Mouse (Mus musculus): ENCODE results near the gene Dpp6. TPM values are rescaled to one million over a fixed set of nuclear protein-coding genes. Genes with fewer than 3 reads are reported as not detected.

Dpp6 gene
- total and polyA plus RNA-seq, 3 experiments, result not detected

DNA sequence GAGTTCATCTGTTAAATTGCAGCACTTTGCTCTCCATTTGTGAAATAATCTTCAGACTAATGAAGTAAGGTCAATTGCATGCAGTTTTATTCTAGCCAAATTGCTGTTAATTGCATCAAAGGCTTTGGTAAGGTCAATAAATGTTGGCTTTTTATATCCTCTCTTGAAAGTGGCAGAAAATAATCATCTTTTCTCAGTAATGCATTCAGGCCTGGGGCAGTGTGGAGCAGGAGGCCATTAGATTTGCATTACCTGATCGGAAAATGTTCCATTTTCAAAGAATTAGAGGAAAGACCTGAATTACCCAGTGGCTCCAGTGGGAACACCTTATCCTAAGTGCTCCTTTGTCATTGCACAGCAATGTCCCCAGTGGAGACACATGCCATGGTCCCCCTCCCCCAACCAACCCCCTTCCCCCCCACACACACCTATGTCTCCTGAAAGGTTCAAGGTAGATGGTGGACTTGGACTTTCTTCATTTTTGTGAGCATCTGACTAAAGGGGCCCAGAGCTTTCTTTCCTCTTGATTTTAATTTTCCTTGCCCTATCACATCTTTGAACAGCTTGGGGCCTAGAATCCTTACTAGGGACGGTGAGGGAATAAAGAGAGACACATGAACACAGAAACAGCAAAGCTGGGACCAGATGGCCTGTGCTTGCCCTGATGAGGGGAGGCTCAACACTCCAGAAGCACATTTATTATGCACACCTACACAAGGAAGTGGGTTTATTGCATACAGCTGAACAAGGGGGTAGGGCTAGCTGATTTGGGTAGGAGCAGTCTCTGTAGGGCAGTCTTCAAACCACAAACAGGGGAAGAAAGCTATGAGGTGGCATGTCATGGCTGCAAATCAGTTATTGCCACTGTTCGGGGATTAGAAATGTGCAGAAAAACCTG is 506.1 kb downstream of the Dpp6 start:
- no peak for DNase-seq (ENCODE audit: low read depth, low spot score)
- Histone ChIP-seq H3K4me1 (ENCODE audit: control insufficient read depth in 1 of 2, insufficient read depth in 2 of 2, low read length in 2 of 2) (no peaks in the 10 kb centered on the region), H3K27me3 (ENCODE audit: control insufficient read depth in 1 of 2, insufficient read depth in 2 of 2, low read length in 2 of 2) (no peaks in the 10 kb centered on the region), H3K4me3 (ENCODE audit: control insufficient read depth in 1 of 2, insufficient read depth in 1 of 2, low read depth in 2 of 2, low read length in 2 of 2) (no peak overlapping the region), H3K36me3 (ENCODE audit: control insufficient read depth in 1 of 2, insufficient read depth in 2 of 2, low read length in 2 of 2) (no peaks in the 10 kb centered on the region), H3K9me3 (replicated peaks; ENCODE audit: insufficient read depth, low read length) (peaks cover 1% of the 10 kb centered on the region; the same call in 1 of the 2 replicates), H3K9ac (ENCODE audit: control insufficient read depth, low read depth, low read length, poor library complexity, severe bottlenecking) (no peak overlapping the region), H3K27ac (ENCODE audit: control insufficient read depth, low read depth, low read length) (no peak overlapping the region), H3K79me2 (ENCODE audit: control insufficient read depth, insufficient read depth, low read length, poor library complexity) (no peaks in the 10 kb centered on the region)
- TF ChIP-seq UBTF (IDR thresholded peaks at IDR 0.05; ENCODE audit: borderline replicate concordance, insufficient read depth, low read depth, low read length), result no peak
- TF ChIP-seq KAT2A (conservative IDR thresholded peaks at IDR 0.05; ENCODE audit: low read depth, low read length), result no peak
- TF ChIP-seq MAFK (IDR thresholded peaks at IDR 0.05; ENCODE audit: borderline replicate concordance, low read depth, low read length), result no peak
- TF ChIP-seq CHD1 (IDR thresholded peaks at IDR 0.05; ENCODE audit: low read depth, low read length), result no peak
- TF ChIP-seq GABPA (IDR thresholded peaks at IDR 0.05; ENCODE audit: low read depth, low read length), result no peak
- no peak for TF ChIP-seq MAX (IDR thresholded peaks at IDR 0.05; ENCODE audit: low read length)
- no peak for TF ChIP-seq POLR2AphosphoS2 (IDR thresholded peaks at IDR 0.05; ENCODE audit: low read length)
- TF ChIP-seq JUND (IDR thresholded peaks at IDR 0.05; ENCODE audit: low read depth, low read length), result no peak
- no peak for TF ChIP-seq ZMIZ1 (IDR thresholded peaks at IDR 0.05; ENCODE audit: low read depth, low read length)
- TF ChIP-seq GATA1 (IDR thresholded peaks at IDR 0.05; ENCODE audit: low read depth, low read length), result no peak
- no peak for TF ChIP-seq USF1 (IDR thresholded peaks at IDR 0.05; ENCODE audit: low read depth, low read length)
- TF ChIP-seq ETS1 (IDR thresholded peaks at IDR 0.05; ENCODE audit: low read depth, low read length), result no peak
- TF ChIP-seq NRF1 (IDR thresholded peaks at IDR 0.05; ENCODE audit: insufficient read depth, low read depth, low read length, poor library complexity, severe bottlenecking), result no peak
- TF ChIP-seq POLR2A (IDR thresholded peaks at IDR 0.05; ENCODE audit: control insufficient read depth in 1 of 2, insufficient read depth in 1 of 2, low read depth in 1 of 2, low read length in 2 of 2, poor library complexity in 1 of 2), result no peak
- TF ChIP-seq BHLHE40 (IDR thresholded peaks at IDR 0.05; ENCODE audit: borderline replicate concordance, low read depth, low read length), result no peak
- no peak for TF ChIP-seq SIN3A (IDR thresholded peaks at IDR 0.05; ENCODE audit: low read length)

GRCm38 (mm10) chr5:27324346-27324928 is 507.4 kb downstream of the Dpp6 start:
- DNase-seq (ENCODE audit: low read depth, low spot score), result no peak
- H3K4me3 ChIP-seq (ENCODE audit: control insufficient read depth in 1 of 2, insufficient read depth in 1 of 2, low read depth in 2 of 2, low read length in 2 of 2), result no peak overlapping the region
- no peaks in the 10 kb centered on the region for H3K4me1 ChIP-seq (ENCODE audit: control insufficient read depth in 1 of 2, insufficient read depth in 2 of 2, low read length in 2 of 2)
- peaks cover 2% of the 10 kb centered on the region; the same call in 1 of the 2 replicates for H3K9me3 ChIP-seq (replicated peaks; ENCODE audit: insufficient read depth, low read length)
- H3K9ac ChIP-seq (ENCODE audit: control insufficient read depth, low read depth, low read length, poor library complexity, severe bottlenecking), result no peak overlapping the region
- H3K27me3 ChIP-seq (ENCODE audit: control insufficient read depth in 1 of 2, insufficient read depth in 2 of 2, low read length in 2 of 2), result no peaks in the 10 kb centered on the region
- no peaks in the 10 kb centered on the region for H3K79me2 ChIP-seq (ENCODE audit: control insufficient read depth, insufficient read depth, low read length, poor library complexity)
- TF ChIP-seq UBTF (IDR thresholded peaks at IDR 0.05; ENCODE audit: borderline replicate concordance, insufficient read depth, low read depth, low read length), result no peak
- no peak for TF ChIP-seq HCFC1 (IDR thresholded peaks at IDR 0.05; ENCODE audit: low read depth, low read length)
- no peak for TF ChIP-seq ZC3H11A (IDR thresholded peaks at IDR 0.05; ENCODE audit: low read depth, low read length)
- TF ChIP-seq BHLHE40 (IDR thresholded peaks at IDR 0.05; ENCODE audit: borderline replicate concordance, low read depth, low read length), result no peak
- no peak for TF ChIP-seq SIN3A (IDR thresholded peaks at IDR 0.05; ENCODE audit: low read length)
- no peak for TF ChIP-seq ZKSCAN1 (IDR thresholded peaks at IDR 0.05; ENCODE audit: low read depth, low read length)
- no peak for TF ChIP-seq ELF1 (IDR thresholded peaks at IDR 0.05; ENCODE audit: low read depth, low read length)
- TF ChIP-seq JUND (IDR thresholded peaks at IDR 0.05; ENCODE audit: low read depth, low read length), result no peak
- TF ChIP-seq MYC (IDR thresholded peaks at IDR 0.05; ENCODE audit: low read depth, low read length), result no peak
- TF ChIP-seq GATA1 (IDR thresholded peaks at IDR 0.05; ENCODE audit: low read depth, low read length), result no peak
- no peak for TF ChIP-seq TAL1 (IDR thresholded peaks at IDR 0.05; ENCODE audit: low read length)
- TF ChIP-seq MEF2A (IDR thresholded peaks at IDR 0.05; ENCODE audit: extremely low read depth, insufficient replicate concordance, low read depth, low read length, poor library complexity, severe bottlenecking), result no peak
- no peak for TF ChIP-seq KAT2A (conservative IDR thresholded peaks at IDR 0.05; ENCODE audit: low read depth, low read length)
- TF ChIP-seq USF2 (IDR thresholded peaks at IDR 0.05; ENCODE audit: borderline replicate concordance in 1 of 2, insufficient read depth in 1 of 2, low read depth in 1 of 2, low read length in 2 of 2), result no peak
- TF ChIP-seq MXI1 (IDR thresholded peaks at IDR 0.05; ENCODE audit: low read depth, low read length), result no peak
- TF ChIP-seq RCOR1 (IDR thresholded peaks at IDR 0.05; ENCODE audit: low read depth, low read length), result no peak
- TF ChIP-seq MAFK (IDR thresholded peaks at IDR 0.05; ENCODE audit: borderline replicate concordance, low read depth, low read length), result no peak
- H3K36me3 ChIP-seq (ENCODE audit: control insufficient read depth in 1 of 2, insufficient read depth in 2 of 2, low read length in 2 of 2), result no peaks in the 10 kb centered on the region
- no peak overlapping the region for H3K27ac ChIP-seq (ENCODE audit: control insufficient read depth, low read depth, low read length)

Data from MEL (cell line).